Mouse (Mus musculus) sigmoid colon, adult 10 weeks (tissue): ENCODE data around the gene Nsun4. TPM values are rescaled to one million over a fixed set of nuclear protein-coding genes. Genes with fewer than 3 reads are reported as not detected.

Experiments used
- polyA plus RNA-seq: library from polyadenylated mRNA; stranded (reverse); fragments of 350-450 nt; fragmentation: Illumina TruSeq; extraction: RNeasy Lipid Tissue Mini Kit (QIAGEN cat#74804); gene quantifications from one replicate; pipeline ENCODE4 v1.2.3, GENCODE M21; 2014; ENCODE audit warnings: low read depth, low replicate concordance

Nsun4 gene
- polyA plus RNA-seq, result 8.8 TPM

DNA sequence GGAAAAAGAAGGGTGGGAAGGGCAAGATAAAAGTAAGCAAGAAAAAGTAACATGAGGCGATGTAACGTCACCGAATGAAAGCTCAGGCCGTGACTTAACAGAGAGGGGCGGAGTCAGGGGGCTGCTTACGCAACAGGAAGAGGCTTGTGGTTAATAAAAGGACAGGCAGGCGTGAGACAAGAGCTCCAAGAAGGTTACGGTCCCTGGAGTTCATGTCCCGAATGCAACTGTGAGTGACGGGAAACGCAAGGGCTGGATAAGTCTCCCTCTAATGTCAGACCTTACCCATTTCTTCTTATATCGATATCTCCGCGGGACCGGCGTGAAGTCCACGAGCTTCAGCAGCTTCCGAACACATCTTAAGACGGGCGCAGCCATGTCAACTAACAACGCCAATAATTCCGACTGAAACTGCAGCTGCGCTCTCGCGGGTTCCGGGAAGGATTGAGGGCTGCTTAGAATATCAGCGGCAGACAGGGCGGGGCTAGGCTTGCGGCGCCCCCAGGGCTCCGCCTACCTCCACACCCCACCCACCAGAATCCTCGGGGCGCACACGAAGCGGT lies at the start of gene Nsun4:
Gene Nsun4, minus strand, starts transcription at position 478 of the 563 bp plus-strand sequence.

DNA sequence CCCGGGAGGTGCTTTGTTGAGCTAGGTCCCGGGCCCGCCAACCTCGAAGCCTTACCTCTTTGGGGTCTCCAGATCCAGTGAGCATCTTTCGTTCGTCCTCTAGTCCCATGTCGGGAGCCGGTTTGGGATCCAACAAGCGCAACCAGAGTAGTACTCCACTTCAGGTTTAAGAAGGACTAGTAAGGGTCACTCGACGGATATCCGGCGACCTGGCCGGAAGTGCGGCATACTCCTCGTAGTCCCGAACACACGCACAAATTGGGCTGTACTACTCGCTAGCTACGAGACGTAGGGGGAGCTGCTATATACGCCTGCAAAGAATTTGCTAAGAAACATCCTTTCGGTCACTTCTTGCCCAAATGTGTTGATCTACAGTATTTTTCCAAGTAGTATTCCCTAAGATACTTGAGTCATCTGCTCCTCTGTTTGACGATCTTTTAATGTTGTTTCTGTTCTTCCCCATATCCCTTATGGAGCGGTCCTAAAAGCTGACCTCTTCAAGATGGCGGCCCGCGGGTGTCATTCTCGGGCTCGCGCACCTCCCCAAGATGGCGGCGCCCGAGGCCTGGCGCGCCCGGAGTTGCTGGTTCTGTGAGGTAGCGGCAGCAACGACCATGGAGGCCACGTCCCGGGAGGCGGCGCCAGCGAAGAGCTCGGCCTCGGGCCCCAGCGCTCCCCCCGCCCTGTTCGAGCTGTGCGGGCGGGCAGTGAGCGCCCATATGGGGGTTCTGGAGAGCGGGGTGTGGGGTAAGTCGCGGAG lies 21.4 kb upstream of the Nsun4 start, which contains the start of the genes Uqcrh and Lrrc41:
Gene Uqcrh, minus strand, starts transcription at position 211 of the 760 bp plus-strand sequence.
Gene Lrrc41, plus strand, starts transcription at position 409 of the 760 bp plus-strand sequence.

GRCm38 (mm10) chr4:116017902-116018746 lies 35.6 kb downstream of the Nsun4 start, which contains the start of gene Faah:
Faah (minus strand) TSS chr4:116017926.

Other genes with a start within 250 kb of the Nsun4 start
- 19.8 TPM for gene Mob3c, start 225.8 kb downstream of the Nsun4 start, polyA plus RNA-seq
- 14.2 TPM for gene Mknk1, start 214.7 kb downstream of the Nsun4 start, polyA plus RNA-seq
- gene Kncn, start 169.5 kb downstream of the Nsun4 start, polyA plus RNA-seq, result not detected
- gene 6430628N08Rik, start 163.2 kb downstream of the Nsun4 start, polyA plus RNA-seq, result not detected
- not detected for gene Dmbx1, start 114.0 kb downstream of the Nsun4 start, polyA plus RNA-seq
- 4.2 TPM for gene Faah, start 36.0 kb downstream of the Nsun4 start, polyA plus RNA-seq
- gene Uqcrh, start 21.2 kb upstream of the Nsun4 start, polyA plus RNA-seq, result 435 TPM
- 7.8 TPM for gene Lrrc41, start 21.4 kb upstream of the Nsun4 start, polyA plus RNA-seq
- 2.5 TPM for gene Rad54l, start 69.8 kb upstream of the Nsun4 start, polyA plus RNA-seq
- gene Pomgnt1, start 70.0 kb upstream of the Nsun4 start, polyA plus RNA-seq, result 7.3 TPM
- gene Lurap1, start 97.5 kb upstream of the Nsun4 start, polyA plus RNA-seq, result 2.2 TPM
- 2,519 TPM for gene Tspan1, start 113.7 kb upstream of the Nsun4 start, polyA plus RNA-seq
- gene 1700042G07Rik, start 119.5 kb upstream of the Nsun4 start, polyA plus RNA-seq, result not detected
- 7.0 TPM for gene Gm49337, start 119.5 kb upstream of the Nsun4 start, polyA plus RNA-seq
- gene Pik3r3, start 167.7 kb upstream of the Nsun4 start, polyA plus RNA-seq, result 78.7 TPM